Mouse (Mus musculus) gastrocnemius, postnatal 4 days (tissue): ENCODE data around the gene Tubb4b. TPM values are rescaled to one million over a fixed set of nuclear protein-coding genes. Genes with fewer than 3 reads are reported as not detected.

ENCODE experiments used
- DNase-seq, 2 experiments: peaks; one replicate each; pipeline ENCODE4 v3.0.0; 2021 to 2022; ENCODE audit warnings: low spot score in 2 of 2, mixed read lengths in 2 of 2
- total RNA-seq, 2 experiments: library from RNA; stranded (reverse); gene quantifications; 2 replicates each; pipeline ENCODE4 v1.2.3; 2021

The Tubb4b gene
- total RNA-seq, 2 experiments from 2014 or later, result 360 to 390 TPM

- DNase-seq, result no peak
Observed at GRCm38 (mm10) chr2:25246183-25247072, 21.9 kb upstream of the Tubb4b start, which contains the start of gene AL732309.1. Gene AL732309.1 (minus strand): TSS chr2:25246863.

- DNase-seq, result no peak
Observed at GRCm38 (mm10) chr2:25244144-25244543, 19.6 kb upstream of the Tubb4b start.

- no peak for DNase-seq
Observed at GRCm38 (mm10) chr2:25243342-25243741, 18.8 kb upstream of the Tubb4b start.

GRCm38 (mm10) chr2:25242101-25242506, 17.6 kb upstream of the Tubb4b start, which contains the start of the genes Rnf208 and Cysrt1:
Gene Rnf208 (plus strand): TSS chr2:25242255.
Gene Cysrt1 (minus strand): TSS chr2:25242452.
- no peak for DNase-seq

GRCm38 (mm10) chr2:25241438-25241775, 16.9 kb upstream of the Tubb4b start:
- no peak for DNase-seq

GRCm38 (mm10) chr2:25240723-25241437, 16.4 kb upstream of the Tubb4b start:
- peak in 1 of 2 experiments; percentile 42 for DNase-seq

- DNase-seq, result no peak
Observed at GRCm38 (mm10) chr2:25240310-25240709, 15.8 kb upstream of the Tubb4b start.

- no peak for DNase-seq
Observed at GRCm38 (mm10) chr2:25239766-25240165, 15.3 kb upstream of the Tubb4b start.

- DNase-seq, result no peak
Observed at GRCm38 (mm10) chr2:25238106-25238505, 13.6 kb upstream of the Tubb4b start.

- no peak for DNase-seq
Observed at GRCm38 (mm10) chr2:25237522-25237921, 13.0 kb upstream of the Tubb4b start.

GRCm38 (mm10) chr2:25236614-25237013, 12.1 kb upstream of the Tubb4b start, which contains the start of gene Rnf224:
Gene Rnf224 (minus strand): TSS chr2:25236787.
- DNase-seq, result no peak

- no peak for DNase-seq
Observed at GRCm38 (mm10) chr2:25234551-25235220, 10.2 kb upstream of the Tubb4b start.

- DNase-seq, result no peak
Observed at GRCm38 (mm10) chr2:25234050-25234449, 9.5 kb upstream of the Tubb4b start, which contains the start of gene Slc34a3. Gene Slc34a3 (minus strand): TSS chr2:25234364.

- DNase-seq, result no peak
Observed at GRCm38 (mm10) chr2:25233421-25233820, 8.9 kb upstream of the Tubb4b start.

GRCm38 (mm10) chr2:25231038-25231437, 6.5 kb upstream of the Tubb4b start:
- DNase-seq, result no peak

- DNase-seq, result no peak
Observed at GRCm38 (mm10) chr2:25230581-25230980, 6.1 kb upstream of the Tubb4b start.

- DNase-seq, result no peak
Observed at GRCm38 (mm10) chr2:25229582-25229981, 5.1 kb upstream of the Tubb4b start.

- DNase-seq, result no peak
Observed at GRCm38 (mm10) chr2:25228995-25229530, 4.6 kb upstream of the Tubb4b start.

GRCm38 (mm10) chr2:25228431-25228889, 4.0 kb upstream of the Tubb4b start:
- DNase-seq, result peak; percentile 74 to 85

GRCm38 (mm10) chr2:25227406-25227805, 2.9 kb upstream of the Tubb4b start:
- DNase-seq, result no peak

GRCm38 (mm10) chr2:25226864-25227263, 2.4 kb upstream of the Tubb4b start:
- peak in 1 of 2 experiments; percentile 56 for DNase-seq
